Mouse (Mus musculus) effector memory CD4-positive, alpha-beta T cell, adult 5 months (primary cell): ENCODE data around the gene Gm7876. TPM values are rescaled to one million over a fixed set of nuclear protein-coding genes. Genes with fewer than 3 reads are reported as not detected.

Experiments
- polyA plus RNA-seq: library from polyadenylated mRNA; unstranded; fragments of 100-300 nt; shearing (Covaris generic); gene quantifications from one replicate; pipeline ENCODE4 v1.2.1, GENCODE M21; 2017

Gm7876 gene
- polyA plus RNA-seq: not detected

DNA sequence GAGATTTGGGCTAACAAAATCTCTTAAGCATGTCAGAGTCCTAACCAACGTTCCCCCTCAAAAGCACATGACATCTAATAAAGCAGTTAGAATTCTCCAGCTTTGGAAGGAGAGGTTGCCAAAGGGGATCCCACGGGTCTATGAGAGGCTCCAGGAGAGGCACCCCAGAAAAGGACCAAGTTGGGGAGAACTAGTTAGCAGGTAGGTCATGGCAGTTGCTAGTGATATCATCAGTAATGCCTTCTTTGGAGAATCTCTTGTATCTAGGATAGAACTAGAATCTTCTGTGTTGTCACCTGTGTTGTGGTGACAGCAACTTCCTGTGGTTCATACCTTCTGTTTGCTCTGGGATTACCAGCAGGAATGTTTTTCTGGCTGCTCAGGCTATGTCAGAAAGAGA lies at the start of gene Gm7876:
Gene Gm7876, plus strand, starts transcription at position 301 of the 400 bp plus-strand sequence.

DNA sequence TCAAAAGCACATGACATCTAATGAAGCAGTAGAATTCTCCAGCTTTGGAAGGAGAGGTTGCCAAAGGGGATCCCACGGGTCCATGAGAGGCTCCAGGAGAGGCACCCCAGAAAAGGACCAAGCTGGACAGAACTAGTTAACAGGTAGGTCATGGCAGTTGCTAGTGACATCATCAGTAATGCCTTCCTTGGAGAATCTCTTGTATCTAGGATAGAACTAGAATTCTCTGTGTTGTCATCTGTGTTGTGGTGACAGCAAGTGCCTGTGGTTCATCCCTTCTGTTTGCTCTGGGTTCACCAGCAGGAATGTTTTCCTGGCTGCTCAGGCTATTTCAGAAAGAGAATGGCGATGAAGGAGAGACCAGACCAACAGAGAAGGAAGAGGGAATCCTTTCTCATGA lies 45.1 kb upstream of the Gm7876 start, which contains the start of gene Gm3239:
Gene Gm3239, plus strand, starts transcription at position 301 of the 400 bp plus-strand sequence.

DNA sequence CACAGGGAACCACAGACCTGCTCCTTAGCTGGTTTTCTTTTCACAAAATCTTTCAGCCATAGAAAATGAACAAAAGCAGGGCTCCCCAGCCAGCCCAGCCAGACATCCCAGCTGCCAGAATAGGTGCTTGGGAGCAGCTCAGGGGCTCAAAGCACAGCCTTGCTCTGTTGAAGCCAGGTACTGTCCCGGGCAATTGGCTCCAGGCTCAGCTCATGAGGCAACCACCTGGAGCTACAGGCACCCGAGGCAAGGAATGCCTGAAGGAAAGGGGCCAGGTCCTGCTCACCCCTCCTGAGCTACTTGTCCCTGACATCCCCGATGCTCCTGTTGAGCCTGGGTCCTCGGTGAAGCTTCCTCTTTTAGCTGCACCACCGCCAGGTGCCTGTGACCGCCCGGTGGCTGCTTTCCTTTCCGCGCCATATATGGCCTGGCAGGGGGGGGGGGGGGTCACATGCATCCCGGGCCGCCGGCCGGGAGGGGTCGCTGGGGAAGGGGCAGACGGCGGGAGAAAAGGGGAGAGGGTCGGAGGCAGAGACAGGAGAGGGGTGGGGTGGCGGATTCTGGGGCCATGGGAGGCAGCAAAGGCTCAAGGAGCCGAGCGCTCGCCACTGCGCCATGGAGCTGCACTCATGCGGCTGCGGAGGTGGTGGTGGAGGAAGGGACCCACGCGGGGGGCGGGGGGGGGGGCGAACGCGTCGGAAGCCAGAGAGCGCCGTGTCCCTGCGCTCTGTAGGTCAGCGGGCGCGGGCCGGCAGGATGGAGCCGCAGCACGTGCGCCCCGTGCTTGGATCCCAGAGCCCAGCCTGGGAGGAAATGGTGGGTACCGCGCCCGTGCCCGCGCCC lies 17.2 kb downstream of the Gm7876 start, which contains the start of gene Gm3252:
Gene Gm3252, plus strand, starts transcription at position 738 of the 843 bp plus-strand sequence.

Other genes starting within 250 kb of the Gm7876 start
- gene Gm3182, start 227.5 kb upstream of the Gm7876 start, polyA plus RNA-seq: not detected
- not detected for gene Gm3047, start 153.8 kb upstream of the Gm7876 start, polyA plus RNA-seq
- gene Gm8159, start 76.9 kb upstream of the Gm7876 start, polyA plus RNA-seq: not detected
- gene Gm3239, start 45.0 kb upstream of the Gm7876 start, polyA plus RNA-seq: not detected
- 0.21 TPM for gene Gm3252, start 17.5 kb downstream of the Gm7876 start, polyA plus RNA-seq
- gene Gm9602, start 67.1 kb downstream of the Gm7876 start, polyA plus RNA-seq: not detected
- gene Gm3269, start 128.9 kb downstream of the Gm7876 start, polyA plus RNA-seq: not detected
- gene Gm3264, start 146.3 kb downstream of the Gm7876 start, polyA plus RNA-seq: not detected
- not detected for gene Gm3278, start 183.2 kb downstream of the Gm7876 start, polyA plus RNA-seq